Mouse (Mus musculus): ENCODE data around the gene Ankrd9. TPM values are rescaled to one million over a fixed set of nuclear protein-coding genes. Genes with fewer than 3 reads are reported as not detected.

Ankrd9 gene
- polyA plus RNA-seq, 1 experiment, result 157 TPM

GRCm38 (mm10) chr12:110974295-110974694 is 4.5 kb downstream of the Ankrd9 start:
- no peaks in the 10 kb centered on the region; the same call in 1 of the 2 replicates for H3K36me3 ChIP-seq (ENCODE audit: control insufficient read depth, insufficient read depth, low read length)

GRCm38 (mm10) chr12:110973829-110974228 is 5.0 kb downstream of the Ankrd9 start:
- H3K36me3 ChIP-seq (ENCODE audit: control insufficient read depth, insufficient read depth, low read length), result no peaks in the 10 kb centered on the region; the same call in 1 of the 2 replicates
- H3K4me1 ChIP-seq (ENCODE audit: control insufficient read depth, insufficient read depth, low read length), result peaks cover 17% of the 10 kb centered on the region
- H3K27me3 ChIP-seq (ENCODE audit: control insufficient read depth, insufficient read depth, low read length), result no peaks in the 10 kb centered on the region
- TF ChIP-seq POLR2A (IDR thresholded peaks at IDR 0.05; ENCODE audit: control insufficient read depth, low read depth, low read length) (no peak), CTCF (IDR thresholded peaks at IDR 0.05; ENCODE audit: control insufficient read depth, insufficient read depth, insufficient replicate concordance, low read depth, low read length) (no peak)
- no peak overlapping the region for H3K27ac ChIP-seq (ENCODE audit: control insufficient read depth, insufficient read depth, low read depth, low read length)
- H3K4me3 ChIP-seq (ENCODE audit: control insufficient read depth, low read depth, low read length), result no peak overlapping the region; the same call in none of the 2 replicates

More at GRCm38 (mm10) chr12:110974295-110974694, 4.5 kb downstream of the Ankrd9 start:
- no peak overlapping the region; the same call in none of the 2 replicates for H3K4me3 ChIP-seq (ENCODE audit: control insufficient read depth, low read depth, low read length)
- no peak for TF ChIP-seq CTCF (IDR thresholded peaks at IDR 0.05; ENCODE audit: control insufficient read depth, insufficient read depth, insufficient replicate concordance, low read depth, low read length)
- no peak for TF ChIP-seq POLR2A (IDR thresholded peaks at IDR 0.05; ENCODE audit: control insufficient read depth, low read depth, low read length)
- no peaks in the 10 kb centered on the region for H3K27me3 ChIP-seq (ENCODE audit: control insufficient read depth, insufficient read depth, low read length)
- peaks cover 19% of the 10 kb centered on the region for H3K4me1 ChIP-seq (ENCODE audit: control insufficient read depth, insufficient read depth, low read length)
- no peak overlapping the region for H3K27ac ChIP-seq (ENCODE audit: control insufficient read depth, insufficient read depth, low read depth, low read length)

GRCm38 (mm10) chr12:110971972-110972371 is 6.9 kb downstream of the Ankrd9 start:
- Histone ChIP-seq H3K27ac (ENCODE audit: control insufficient read depth, insufficient read depth, low read depth, low read length) (no peak overlapping the region), H3K36me3 (ENCODE audit: control insufficient read depth, insufficient read depth, low read length) (peaks cover 2% of the 10 kb centered on the region; the same call in 1 of the 2 replicates), H3K4me3 (ENCODE audit: control insufficient read depth, low read depth, low read length) (no peak overlapping the region), H3K4me1 (ENCODE audit: control insufficient read depth, insufficient read depth, low read length) (peaks cover 6% of the 10 kb centered on the region; the same call in 1 of the 2 replicates), H3K27me3 (ENCODE audit: control insufficient read depth, insufficient read depth, low read length) (no peaks in the 10 kb centered on the region)
- no peak for TF ChIP-seq POLR2A (IDR thresholded peaks at IDR 0.05; ENCODE audit: control insufficient read depth, low read depth, low read length)
- TF ChIP-seq CTCF (IDR thresholded peaks at IDR 0.05; ENCODE audit: control insufficient read depth, insufficient read depth, insufficient replicate concordance, low read depth, low read length), result no peak

- Histone ChIP-seq H3K36me3 (ENCODE audit: control insufficient read depth, insufficient read depth, low read length) (peaks cover 2% of the 10 kb centered on the region; the same call in 1 of the 2 replicates), H3K4me3 (ENCODE audit: control insufficient read depth, low read depth, low read length) (no peak overlapping the region), H3K27me3 (ENCODE audit: control insufficient read depth, insufficient read depth, low read length) (no peaks in the 10 kb centered on the region), H3K27ac (ENCODE audit: control insufficient read depth, insufficient read depth, low read depth, low read length) (no peak overlapping the region), H3K4me1 (ENCODE audit: control insufficient read depth, insufficient read depth, low read length) (no peaks in the 10 kb centered on the region; the same call in 1 of the 2 replicates)
- TF ChIP-seq CTCF (IDR thresholded peaks at IDR 0.05; ENCODE audit: control insufficient read depth, insufficient read depth, insufficient replicate concordance, low read depth, low read length) (no peak), POLR2A (IDR thresholded peaks at IDR 0.05; ENCODE audit: control insufficient read depth, low read depth, low read length) (no peak)
Measured at GRCm38 (mm10) chr12:110970408-110970807, 8.4 kb downstream of the Ankrd9 start.

- TF ChIP-seq CTCF (IDR thresholded peaks at IDR 0.05; ENCODE audit: control insufficient read depth, insufficient read depth, insufficient replicate concordance, low read depth, low read length), result no peak
- TF ChIP-seq POLR2A (IDR thresholded peaks at IDR 0.05; ENCODE audit: control insufficient read depth, low read depth, low read length), result no peak
- H3K36me3 ChIP-seq (ENCODE audit: control insufficient read depth, insufficient read depth, low read length), result peaks cover 2% of the 10 kb centered on the region; the same call in 1 of the 2 replicates
- H3K27ac ChIP-seq (ENCODE audit: control insufficient read depth, insufficient read depth, low read depth, low read length), result no peak overlapping the region
Measured at GRCm38 (mm10) chr12:110967146-110967545, 11.7 kb downstream of the Ankrd9 start.

GRCm38 (mm10) chr12:110966079-110966478 is 12.8 kb downstream of the Ankrd9 start:
- Histone ChIP-seq H3K4me3 (ENCODE audit: control insufficient read depth, low read depth, low read length) (no peak overlapping the region), H3K27me3 (ENCODE audit: control insufficient read depth, insufficient read depth, low read length) (no peaks in the 10 kb centered on the region), H3K4me1 (ENCODE audit: control insufficient read depth, insufficient read depth, low read length) (no peaks in the 10 kb centered on the region; the same call in 1 of the 2 replicates), H3K36me3 (ENCODE audit: control insufficient read depth, insufficient read depth, low read length) (peaks cover 2% of the 10 kb centered on the region; the same call in 1 of the 2 replicates), H3K27ac (ENCODE audit: control insufficient read depth, insufficient read depth, low read depth, low read length) (no peak overlapping the region)
- TF ChIP-seq CTCF (IDR thresholded peaks at IDR 0.05; ENCODE audit: control insufficient read depth, insufficient read depth, insufficient replicate concordance, low read depth, low read length) (no peak), POLR2A (IDR thresholded peaks at IDR 0.05; ENCODE audit: control insufficient read depth, low read depth, low read length) (no peak)

More at GRCm38 (mm10) chr12:110967146-110967545, 11.7 kb downstream of the Ankrd9 start:
- Histone ChIP-seq H3K27me3 (ENCODE audit: control insufficient read depth, insufficient read depth, low read length) (no peaks in the 10 kb centered on the region), H3K4me3 (ENCODE audit: control insufficient read depth, low read depth, low read length) (no peak overlapping the region), H3K4me1 (ENCODE audit: control insufficient read depth, insufficient read depth, low read length) (no peaks in the 10 kb centered on the region; the same call in 1 of the 2 replicates)

GRCm38 (mm10) chr12:110965500-110965899 is 13.3 kb downstream of the Ankrd9 start:
- Histone ChIP-seq H3K36me3 (ENCODE audit: control insufficient read depth, insufficient read depth, low read length) (peaks cover 2% of the 10 kb centered on the region; the same call in 1 of the 2 replicates), H3K27me3 (ENCODE audit: control insufficient read depth, insufficient read depth, low read length) (no peaks in the 10 kb centered on the region), H3K4me3 (ENCODE audit: control insufficient read depth, low read depth, low read length) (no peak overlapping the region), H3K4me1 (ENCODE audit: control insufficient read depth, insufficient read depth, low read length) (no peaks in the 10 kb centered on the region; the same call in 1 of the 2 replicates), H3K27ac (ENCODE audit: control insufficient read depth, insufficient read depth, low read depth, low read length) (no peak overlapping the region)
- TF ChIP-seq CTCF (IDR thresholded peaks at IDR 0.05; ENCODE audit: control insufficient read depth, insufficient read depth, insufficient replicate concordance, low read depth, low read length) (no peak), POLR2A (IDR thresholded peaks at IDR 0.05; ENCODE audit: control insufficient read depth, low read depth, low read length) (no peak)

All from testis, adult 2 months (tissue).